Mouse (Mus musculus) heart, postnatal 0 days (tissue): ENCODE data around the gene Gnas.

Experiments used
- CTCF ChIP-seq: IDR thresholded peaks from 2 replicates; pipeline ENCODE4 v1.5.1; 2016; ENCODE audit warnings: antibody characterized with exemption, control low read depth, low read depth
- EP300 ChIP-seq: IDR thresholded peaks from 2 replicates; pipeline ENCODE4 v1.6.1; 2016; ENCODE audit warnings: antibody characterized with exemption, low read depth

DNA sequence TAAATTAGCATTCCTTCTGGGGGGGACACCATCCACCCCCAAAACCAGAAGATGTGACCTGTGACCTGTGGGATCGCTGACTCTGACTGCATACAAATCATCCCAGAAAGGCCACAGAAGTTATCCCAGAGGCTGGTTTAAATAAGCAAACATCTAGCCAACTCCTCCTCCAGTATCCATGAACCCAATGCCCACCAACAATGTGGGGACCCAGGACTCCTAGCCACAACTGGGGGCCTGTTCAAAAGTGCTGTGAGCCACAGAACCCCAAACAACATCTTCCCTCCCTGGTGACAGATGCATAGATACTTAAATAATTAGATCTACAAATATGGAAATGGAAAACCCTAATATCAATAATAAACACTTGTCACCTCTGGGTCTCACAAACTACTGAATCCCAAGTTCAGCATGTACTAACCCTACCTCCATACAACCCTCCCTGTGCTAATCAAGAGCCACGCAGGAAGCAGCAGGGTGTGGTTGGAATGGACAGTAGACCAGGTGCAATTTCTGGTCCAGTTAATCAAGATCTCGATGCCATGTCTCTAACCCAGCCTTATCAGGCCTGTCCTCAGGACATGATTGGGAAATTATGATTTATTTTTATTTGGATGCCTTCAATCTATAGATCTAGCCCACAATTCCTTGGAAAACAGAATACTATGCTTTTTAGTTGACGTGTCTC, 56.9 kb downstream of the Gnas start:
- TF ChIP-seq CTCF (no peak), EP300 (no peak)
